Mouse (Mus musculus) embryonic fibroblast, embryonic 13.5 days (primary cell): ENCODE data around the gene Dph3.

Experiments
- CTCF ChIP-seq: IDR thresholded peaks from 2 replicates; pipeline ENCODE4 v1.5.1; 2011; ENCODE audit warnings: mild to moderate bottlenecking, control low read depth, low read length, moderate library complexity, borderline replicate concordance; ENCODE audit not compliant: insufficient read depth
- POLR2A ChIP-seq: IDR thresholded peaks from 2 replicates; pipeline ENCODE4 v1.6.1; 2011; ENCODE audit warnings: low read depth, mild to moderate bottlenecking, control low read depth, low read length, moderate library complexity

- no peak for TF ChIP-seq POLR2A
- no peak for TF ChIP-seq CTCF
These were observed 7.5 kb upstream of the Dph3 start for GRCm38 (mm10) chr14:32093018-32093417.
